Mouse (Mus musculus) forebrain, embryonic 16.5 days (tissue): Measurements from ENCODE around the gene Angptl8. TPM values are rescaled to one million over a fixed set of nuclear protein-coding genes. Genes with fewer than 3 reads are reported as not detected.

Source experiments
- ATAC-seq: fragments of 200-750 bp; cut with Nextera tagmentation; 2 replicates; pipeline ENCODE4 v1.8.0; 2017; ENCODE audit warnings: mild to moderate bottlenecking, moderate library complexity
- H3K27ac ChIP-seq: fragments of 300-500 bp; sonication (generic); 2 replicates; pipeline ENCODE4 v1.5.1; 2014; ENCODE audit warnings: low read length, control low read depth
- H3K27me3 ChIP-seq: fragments of 300-500 bp; sonication (generic); replicated peaks from 2 replicates; pipeline ENCODE4 v1.6.1; 2014; ENCODE audit warnings: low read length; ENCODE audit not compliant: control insufficient read depth, insufficient read depth
- H3K36me3 ChIP-seq: fragments of 300-500 bp; sonication (generic); 2 replicates; pipeline ENCODE4 v1.6.1; 2014; ENCODE audit not compliant: control insufficient read depth, insufficient read depth
- H3K4me1 ChIP-seq: fragments of 300-500 bp; sonication (generic); replicated peaks from 2 replicates; pipeline ENCODE4 v1.6.1; 2014; ENCODE audit warnings: low read length; ENCODE audit not compliant: control insufficient read depth, insufficient read depth
- H3K4me2 ChIP-seq: fragments of 300-500 bp; sonication (generic); 2 replicates; pipeline ENCODE4 v1.6.1; 2014; ENCODE audit warnings: mild to moderate bottlenecking, low read length, control low read depth
- H3K4me3 ChIP-seq: fragments of 300-500 bp; sonication (generic); replicated peaks from 2 replicates; pipeline ENCODE4 v1.5.1; 2014; ENCODE audit warnings: mild to moderate bottlenecking, low read length, control low read depth
- H3K9ac ChIP-seq: fragments of 300-500 bp; sonication (generic); replicated peaks from 2 replicates; pipeline ENCODE4 v1.6.1; 2014; ENCODE audit warnings: low read depth, low read length, control low read depth
- H3K9me3 ChIP-seq: fragments of 300-500 bp; sonication (generic); 2 replicates; pipeline ENCODE4 v1.6.1; 2016; ENCODE audit warnings: low read length; ENCODE audit not compliant: control insufficient read depth
- WGBS: fragments of 180-500 bp; shearing (Covaris S2); extraction: QIAGEN DNeasy Blood & Tissue Kit; methylation state at CpG from one replicate; pipeline ENCODE4 v1.1.7; 2014; 5-methylcytosine and 5-hydroxymethylcytosine counted together
- polyA plus RNA-seq: library from polyadenylated mRNA; unstranded; fragments of >200 nt; fragmentation: Nextera tagmentation; extraction: Ambion mirVana; gene quantifications from 2 replicates; pipeline ENCODE4 v1.2.1, GENCODE M21; 2015

Angptl8 gene
- polyA plus RNA-seq, 1 experiment from 2014 or later: 0.51 TPM

DNA sequence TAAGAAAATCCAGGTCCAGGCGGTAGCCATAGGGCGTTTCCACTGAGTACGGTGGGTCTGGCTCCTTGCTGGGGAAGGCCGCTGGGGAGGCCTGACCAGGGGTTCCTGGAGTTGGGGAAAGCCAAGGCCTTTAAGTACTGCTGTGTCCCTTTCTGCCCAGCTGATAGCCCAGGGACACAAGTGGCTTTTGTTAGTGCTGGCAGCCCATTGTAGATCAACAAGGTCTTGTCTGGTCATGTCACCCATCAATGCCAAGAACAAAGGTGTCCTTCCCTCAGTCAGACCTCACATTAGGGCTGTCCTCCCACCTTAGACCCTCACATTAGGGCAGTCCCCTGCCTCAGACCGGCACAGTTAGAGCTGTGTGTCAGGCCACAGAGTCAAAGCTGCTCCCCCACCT is 39.7 kb upstream of the Angptl8 start:
- Histone ChIP-seq H3K4me1 (peaks cover 21% of the 10 kb centered on the region), H3K4me3 (no peak overlapping the region), H3K4me2 (no peak overlapping the region), H3K9me3 (no peaks in the 10 kb centered on the region), H3K27ac (no peak overlapping the region), H3K9ac (no peak overlapping the region), H3K27me3 (no peaks in the 10 kb centered on the region), H3K36me3 (no peaks in the 10 kb centered on the region)
- WGBS: 80% methylated on average over 5 of the region's 5 CpGs
- no peak for ATAC-seq

DNA sequence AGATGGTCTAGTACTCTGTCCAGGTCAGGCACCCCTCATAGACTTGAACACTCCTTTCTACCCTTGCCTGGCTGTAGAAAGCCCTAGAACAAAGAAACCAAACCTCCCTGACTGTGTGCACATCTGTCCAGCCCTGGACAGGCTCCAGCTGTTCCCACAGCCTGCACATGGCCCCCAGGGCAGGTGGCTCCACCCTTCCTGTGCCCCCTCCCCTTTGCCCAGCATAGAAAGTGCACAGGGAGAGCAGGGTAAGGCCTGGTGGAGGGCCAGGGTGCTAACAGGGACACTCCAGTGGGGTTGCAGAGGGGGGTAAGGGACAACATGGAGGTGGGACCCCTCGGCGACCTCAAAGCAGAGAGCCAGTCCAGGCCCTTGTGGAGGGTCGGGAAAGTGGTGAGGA is 39.1 kb upstream of the Angptl8 start:
- H3K27ac ChIP-seq: no peak overlapping the region
- H3K4me2 ChIP-seq: no peak overlapping the region
- no peaks in the 10 kb centered on the region for H3K9me3 ChIP-seq
- WGBS: 68% methylated on average over 3 of the region's 3 CpGs
- H3K4me3 ChIP-seq: no peak overlapping the region
- no peak overlapping the region for H3K9ac ChIP-seq
- ATAC-seq: no peak
- no peaks in the 10 kb centered on the region for H3K36me3 ChIP-seq
- peaks cover 21% of the 10 kb centered on the region for H3K4me1 ChIP-seq
- H3K27me3 ChIP-seq: no peaks in the 10 kb centered on the region

DNA sequence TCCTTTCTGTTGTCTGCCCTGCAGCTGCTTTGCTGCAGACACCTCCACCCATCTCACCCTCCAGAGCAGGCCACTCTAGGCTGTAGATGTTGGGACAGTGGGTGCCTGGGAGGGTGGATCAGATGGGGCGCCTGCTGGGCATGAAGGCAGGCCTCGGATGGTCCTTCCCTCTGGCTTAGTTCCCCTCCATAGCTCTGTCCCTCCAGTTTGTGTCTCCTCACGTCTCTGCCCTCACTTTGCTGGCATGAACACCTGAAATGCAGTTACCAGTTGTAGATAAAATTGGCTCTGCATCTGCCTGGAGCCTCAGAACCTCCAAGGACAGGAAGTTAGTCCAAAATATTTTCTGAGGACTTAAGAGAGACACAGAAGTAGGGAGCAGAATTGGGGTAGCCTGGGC is 38.4 kb upstream of the Angptl8 start:
- 78% methylated on average over 3 of the region's 3 CpGs for WGBS
- H3K9me3 ChIP-seq: no peaks in the 10 kb centered on the region
- H3K27ac ChIP-seq: no peak overlapping the region
- no peaks in the 10 kb centered on the region for H3K36me3 ChIP-seq
- no peak overlapping the region for H3K4me3 ChIP-seq
- no peaks in the 10 kb centered on the region for H3K27me3 ChIP-seq
- H3K9ac ChIP-seq: no peak overlapping the region
- peaks cover 21% of the 10 kb centered on the region for H3K4me1 ChIP-seq
- ATAC-seq: no peak
- H3K4me2 ChIP-seq: no peak overlapping the region

DNA sequence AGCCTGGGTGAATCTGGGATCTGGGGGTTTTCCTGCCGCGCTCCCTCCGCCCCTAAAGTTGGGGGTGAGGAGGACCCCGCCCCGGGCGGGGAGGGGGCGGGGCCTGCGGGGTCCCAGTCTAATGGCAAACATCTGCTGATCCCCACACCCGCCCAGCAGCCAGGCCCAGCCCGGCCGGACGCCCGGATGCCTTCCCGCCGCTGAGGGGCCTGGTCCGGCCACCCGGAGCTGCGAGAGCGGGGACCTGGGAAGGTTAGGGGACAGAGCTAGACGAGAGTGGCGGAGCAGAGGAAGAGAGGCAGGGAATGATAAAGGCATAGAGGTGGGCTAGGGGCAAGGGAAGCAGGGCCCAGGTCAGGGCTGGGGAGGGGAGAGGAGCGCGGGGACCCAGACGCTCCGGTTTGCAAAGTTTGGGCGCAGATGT is 37.4 kb upstream of the Angptl8 start:
- peak; percentile 24; the same call in 1 of the 2 replicates for ATAC-seq
- no peaks in the 10 kb centered on the region for H3K36me3 ChIP-seq
- 0% methylated on average over 25 of the region's 26 CpGs for WGBS
- peaks cover 16% of the 10 kb centered on the region for H3K4me1 ChIP-seq
- peak overlapping the region; percentile 64 for H3K9ac ChIP-seq
- H3K4me3 ChIP-seq: peak overlapping the region; percentile 60
- H3K27ac ChIP-seq: peak overlapping the region; percentile 3; the same call in 1 of the 2 replicates
- H3K4me2 ChIP-seq: peak overlapping the region; percentile 90
- H3K9me3 ChIP-seq: no peaks in the 10 kb centered on the region
- H3K27me3 ChIP-seq: no peaks in the 10 kb centered on the region

DNA sequence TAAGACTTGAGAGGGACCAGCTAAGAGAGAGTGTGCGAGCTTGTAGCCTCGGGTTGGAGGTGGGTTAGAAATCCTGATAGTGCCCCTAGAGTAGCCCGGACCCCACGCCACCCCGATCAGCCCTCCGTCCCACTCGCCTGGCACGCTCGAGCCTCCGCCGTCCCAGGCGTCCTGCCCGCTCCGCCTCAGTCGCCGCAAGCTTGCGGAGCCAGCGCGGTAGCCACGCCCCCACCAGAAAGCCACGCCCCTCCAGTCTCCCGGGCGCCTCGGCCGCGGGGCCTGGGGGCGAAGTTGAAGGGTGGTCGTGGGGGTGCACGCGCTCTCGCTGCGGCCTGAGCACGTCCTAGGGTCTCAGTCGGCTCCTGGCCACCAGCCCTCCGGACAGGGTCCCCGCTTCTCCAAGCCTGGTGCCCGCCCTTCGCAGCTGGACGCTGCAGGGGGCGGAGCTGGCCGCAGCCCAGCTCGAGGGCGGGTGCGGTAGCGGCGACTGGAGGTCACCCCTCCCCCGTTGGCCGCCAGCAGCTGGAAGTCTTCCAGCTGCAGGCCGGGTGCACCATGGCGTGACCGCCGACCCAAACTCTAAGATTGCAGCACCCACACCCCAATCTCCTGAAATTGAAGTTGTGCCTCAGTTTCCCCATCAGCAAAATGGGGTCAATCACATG is 36.8 kb upstream of the Angptl8 start, which contains the start of gene Kank2:
Gene Kank2, minus strand, starts transcription at position 400 of the 665 bp plus-strand sequence.
- Histone ChIP-seq H3K4me1 (peaks cover 15% of the 10 kb centered on the region), H3K27me3 (no peaks in the 10 kb centered on the region), H3K4me2 (peak within 1 kb of the TSS; percentile 90), H3K4me3 (peak within 1 kb of the TSS; percentile 60), H3K36me3 (no peaks in the 10 kb centered on the region), H3K9ac (peak within 1 kb of the TSS; percentile 64), H3K9me3 (no peaks in the 10 kb centered on the region), H3K27ac (peak within 1 kb of the TSS; percentile 3; the same call in 1 of the 2 replicates)
- WGBS: under 1% methylated on average over 46 of the region's 52 CpGs
- ATAC-seq: peak; percentile 79

DNA sequence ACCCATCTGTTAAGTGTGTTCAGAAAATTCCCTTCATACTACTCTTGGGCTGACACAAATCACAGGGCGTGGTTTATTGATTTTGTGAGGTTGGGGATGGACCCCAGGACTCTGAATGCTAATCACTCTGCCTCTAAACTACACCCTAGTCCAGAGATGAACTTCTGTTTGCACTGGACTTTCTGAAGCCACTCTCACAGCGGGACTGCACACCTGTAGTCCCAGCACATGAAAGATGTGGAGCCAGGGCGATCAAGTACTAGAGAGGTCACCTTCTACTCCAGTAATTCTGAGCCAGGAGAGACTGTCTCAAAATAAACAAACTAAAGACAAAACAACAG is 36.3 kb upstream of the Angptl8 start:
- peaks cover 15% of the 10 kb centered on the region for H3K4me1 ChIP-seq
- H3K9me3 ChIP-seq: no peaks in the 10 kb centered on the region
- H3K36me3 ChIP-seq: no peaks in the 10 kb centered on the region
- H3K27ac ChIP-seq: no peak overlapping the region
- H3K27me3 ChIP-seq: no peaks in the 10 kb centered on the region
- no peak overlapping the region; the same call in 1 of the 2 replicates for H3K4me3 ChIP-seq
- H3K4me2 ChIP-seq: peak overlapping the region; percentile 90
- no peak for ATAC-seq
- no peak overlapping the region for H3K9ac ChIP-seq
- WGBS: 47% methylated on average over 3 of the region's 3 CpGs

DNA sequence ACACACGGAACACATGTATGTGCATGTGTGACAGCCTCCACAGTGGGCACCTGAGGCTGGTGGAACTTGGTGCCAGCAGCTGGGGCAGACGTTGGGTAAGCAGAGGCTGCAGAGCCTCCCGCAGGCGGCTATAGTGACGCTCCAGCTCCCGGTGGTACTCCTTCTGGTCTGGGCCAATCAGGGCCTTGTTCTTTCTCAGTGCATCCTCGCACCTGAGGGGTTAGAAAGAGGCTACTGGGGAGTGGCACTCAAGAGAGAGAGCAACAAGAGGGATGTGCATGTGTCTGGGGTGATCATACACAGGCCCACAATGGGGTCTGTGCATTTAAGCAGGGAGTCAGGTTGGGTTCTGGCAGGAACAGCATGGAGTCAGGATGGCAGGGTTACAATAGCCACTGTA is 34.2 kb upstream of the Angptl8 start:
- H3K36me3 ChIP-seq: no peaks in the 10 kb centered on the region
- no peak overlapping the region for H3K9ac ChIP-seq
- no peak for ATAC-seq
- H3K4me3 ChIP-seq: no peak overlapping the region
- no peaks in the 10 kb centered on the region for H3K27me3 ChIP-seq
- peaks cover 16% of the 10 kb centered on the region for H3K4me1 ChIP-seq
- H3K27ac ChIP-seq: no peak overlapping the region
- no peak overlapping the region for H3K4me2 ChIP-seq
- WGBS: 62% methylated on average over 7 of the region's 7 CpGs
- H3K9me3 ChIP-seq: no peaks in the 10 kb centered on the region

DNA sequence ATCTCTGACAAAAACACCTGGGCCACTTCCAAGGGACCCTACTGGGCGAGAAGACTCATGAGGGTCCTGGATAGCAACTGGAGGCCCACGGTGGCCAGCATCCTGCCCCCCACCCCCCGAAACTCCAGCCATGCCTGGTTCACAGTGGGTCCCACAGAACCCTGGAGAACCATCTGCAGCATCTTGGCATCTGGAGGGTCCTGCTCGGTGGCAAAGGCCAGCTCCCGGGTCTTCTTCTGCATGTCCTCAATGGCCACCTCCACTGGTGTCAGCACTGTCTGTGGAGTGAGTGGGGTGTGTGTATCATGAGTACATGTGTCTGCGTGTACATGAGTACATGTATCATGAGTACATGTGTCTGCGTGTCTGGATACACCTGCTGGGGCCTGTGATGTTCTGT is 33.7 kb upstream of the Angptl8 start:
- 88% methylated on average over 7 of the region's 7 CpGs for WGBS
- Histone ChIP-seq H3K9ac (no peak overlapping the region), H3K36me3 (no peaks in the 10 kb centered on the region), H3K27me3 (no peaks in the 10 kb centered on the region), H3K27ac (no peak overlapping the region), H3K4me1 (peaks cover 16% of the 10 kb centered on the region), H3K9me3 (no peaks in the 10 kb centered on the region), H3K4me3 (no peak overlapping the region), H3K4me2 (no peak overlapping the region)
- no peak for ATAC-seq

DNA sequence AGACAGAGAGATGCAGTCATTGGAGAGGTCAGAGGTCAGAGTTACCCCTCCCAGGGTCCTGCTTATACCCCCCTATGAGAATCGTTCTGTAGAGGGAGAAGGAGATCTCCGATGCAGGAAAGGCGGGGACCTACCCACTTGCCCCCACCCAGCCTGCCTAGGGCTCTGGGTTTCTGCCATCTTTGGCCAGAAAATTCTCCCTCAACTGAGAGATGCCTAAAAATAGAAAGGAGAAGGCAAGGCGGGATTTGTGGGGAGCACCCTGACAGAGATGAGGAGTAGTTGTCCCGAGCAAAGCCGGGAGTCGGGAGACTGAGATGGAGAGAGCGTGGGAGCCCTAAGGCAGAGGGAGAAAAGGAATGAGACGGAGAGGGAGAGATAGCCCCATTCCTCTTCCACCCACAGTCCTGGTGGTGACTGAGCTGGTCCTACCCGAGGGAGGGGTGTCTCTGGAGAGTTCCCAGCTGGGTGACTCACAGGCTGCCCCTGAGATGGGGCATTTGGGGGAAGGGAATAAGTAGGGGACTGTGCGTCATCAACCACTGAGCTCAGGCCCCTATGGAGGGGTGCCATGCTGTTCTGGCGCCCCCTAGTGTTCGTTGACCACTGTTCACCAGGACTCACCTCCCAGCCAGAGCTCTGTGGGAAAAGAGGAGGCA is 31.2 kb upstream of the Angptl8 start:
- WGBS: 43% methylated on average over 13 of the region's 13 CpGs
- H3K36me3 ChIP-seq: no peaks in the 10 kb centered on the region
- no peaks in the 10 kb centered on the region for H3K27me3 ChIP-seq
- H3K9me3 ChIP-seq: no peaks in the 10 kb centered on the region
- no peak overlapping the region for H3K27ac ChIP-seq
- no peak overlapping the region for H3K4me2 ChIP-seq
- H3K4me1 ChIP-seq: 0 out of 2 replicates have a peak, but pooled peaks cover 2% of the 10 kb centered on the region
- ATAC-seq: peak; percentile 89
- no peak overlapping the region for H3K9ac ChIP-seq
- H3K4me3 ChIP-seq: no peak overlapping the region
